8 mouse cellular contexts compared by ENCODE assay signal in genomic region chr2:71872141-71872540, GRCm38 (mm10). TPM values are rescaled to one million over a fixed set of nuclear protein-coding genes. Genes with fewer than 3 reads are reported as not detected.
DNase-seq lines count a peak whose midpoint lies in the region; ATAC-seq and TF ChIP-seq lines count a peak whose summit lies in the region.

No protein-coding gene starts in this region.

- WGBS in heart, embryonic 15.5 days: 73% methylated on average over 10 of the region's 10 CpGs
- 80% methylated on average over 10 of the region's 10 CpGs for WGBS in forebrain, embryonic 15.5 days
- 87% methylated on average over 10 of the region's 10 CpGs for WGBS in macrophage (ENCODE audit: missing documents)

- no peaks in the 10 kb centered on the region for H3K9me3 ChIP-seq in heart, embryonic 15.5 days (replicated peaks)
- no peaks in the 10 kb centered on the region for H3K9me3 ChIP-seq in ES-E14 (ENCODE audit: control insufficient read depth, insufficient read depth, low read depth, low read length)
- H3K9me3 ChIP-seq in forebrain, embryonic 15.5 days: no peaks in the 10 kb centered on the region

- peak overlapping the region; percentile 96 for H3K4me2 ChIP-seq in heart, embryonic 15.5 days
- H3K4me2 ChIP-seq in forebrain, embryonic 15.5 days (replicated peaks): peak overlapping the region; percentile 90; the same call in 1 of the 2 replicates

- in situ Hi-C loops in ES-E14 (cut with MboI; ENCODE audit: low sequenced_read_pairs in 2 of 2, unreplicated experiment in 2 of 2): no loop called here

- intact Hi-C loops in heart, postnatal 10 days (cut with DNase I): no loop called here

- no peak for ATAC-seq in heart, embryonic 15.5 days (replicated peaks; ENCODE audit: insufficient number of reproducible peaks, insufficient read depth, low FRiP score, low read depth)
- no peak for ATAC-seq in forebrain, embryonic 15.5 days (replicated peaks)

- H3K4me3 ChIP-seq in heart, embryonic 15.5 days: peak overlapping the region; percentile 88
- H3K4me3 ChIP-seq in ES-E14 (ENCODE audit: insufficient read depth in 1 of 2, low read depth in 1 of 2, low read length in 2 of 2, poor library complexity in 1 of 2, severe bottlenecking in 1 of 2) (peak overlapping the region; percentile 75 to 94; a peak in 2 of 4 replicates), macrophage (ENCODE audit: inconsistent target) (peak overlapping the region; percentile 32; the same call in 1 of the 2 replicates)
- no peak overlapping the region for H3K4me3 ChIP-seq in forebrain, embryonic 15.5 days

- no peak for DNase-seq in heart, postnatal 10 days
- no peak for DNase-seq in ES-E14 (ENCODE audit: low read depth, low spot score)
- DNase-seq in frontal cortex, postnatal 10 days (ENCODE audit: low spot score in 2 of 2): no peak
- DNase-seq in spleen, postnatal 14 days (ENCODE audit: low spot score in 2 of 2): no peak
- no peak for DNase-seq in c-Kit-positive CD71-positive TER-119-positive erythroid progenitor cells, embryonic 14.5 days (ENCODE audit: low spot score)

- H3K36me3 ChIP-seq in heart, embryonic 15.5 days: peaks cover 4% of the 10 kb centered on the region; the same call in 1 of the 2 replicates
- H3K36me3 ChIP-seq in ES-E14 (ENCODE audit: control insufficient read depth, insufficient read depth, low read length, poor library complexity, severe bottlenecking) (peaks cover 11% of the 10 kb centered on the region; the same call in 1 of the 2 replicates), macrophage (ENCODE audit: inconsistent target) (no peaks in the 10 kb centered on the region)
- H3K36me3 ChIP-seq in forebrain, embryonic 15.5 days: no peaks in the 10 kb centered on the region

- peaks cover 32% of the 10 kb centered on the region for H3K79me2 ChIP-seq in macrophage (ENCODE audit: inconsistent target)

- H3K9ac ChIP-seq in heart, embryonic 15.5 days: peak overlapping the region; percentile 56; the same call in 1 of the 2 replicates
- no peak overlapping the region; the same call in 1 of the 2 replicates for H3K9ac ChIP-seq in ES-E14 (ENCODE audit: insufficient read depth, low read depth, low read length, poor library complexity, severe bottlenecking)
- no peak overlapping the region for H3K9ac ChIP-seq in forebrain, embryonic 15.5 days (replicated peaks)

- H3K27me3 ChIP-seq in heart, embryonic 15.5 days: no peaks in the 10 kb centered on the region
- no peaks in the 10 kb centered on the region for H3K27me3 ChIP-seq in forebrain, embryonic 15.5 days

- peak overlapping the region; percentile 99 for H3K27ac ChIP-seq in heart, embryonic 15.5 days
- H3K27ac ChIP-seq in ES-E14 (ENCODE audit: insufficient read depth, low read depth, low read length, poor library complexity, severe bottlenecking): peak overlapping the region; percentile 59; the same call in 1 of the 2 replicates
- H3K27ac ChIP-seq in forebrain, embryonic 15.5 days (replicated peaks): no peak overlapping the region
- peak overlapping the region; percentile 66 for H3K27ac ChIP-seq in macrophage

- peaks cover 28% of the 10 kb centered on the region for H3K4me1 ChIP-seq in heart, embryonic 15.5 days (replicated peaks)
- H3K4me1 ChIP-seq in ES-E14 (ENCODE audit: control insufficient read depth in 2 of 2, insufficient read depth in 2 of 2, low read length in 2 of 2, poor library complexity in 1 of 2): peaks cover 10 to 25% of the 10 kb centered on the region in 2 experiments
- H3K4me1 ChIP-seq in forebrain, embryonic 15.5 days: peaks cover 8% of the 10 kb centered on the region

TF ChIP-seq in ES-E14, 5 proteins besides CTCF, POLR2A, EP300 and RAD21:
- TF ChIP-seq CHD2 (IDR thresholded peaks at IDR 0.05; ENCODE audit: low read depth, low read length) (no peak), MAFK (IDR thresholded peaks at IDR 0.05; ENCODE audit: insufficient read depth, low read depth, low read length) (no peak), ZNF384 (IDR thresholded peaks at IDR 0.05; ENCODE audit: low read depth, low read length) (no peak), HCFC1 (IDR thresholded peaks at IDR 0.05; ENCODE audit: borderline replicate concordance, insufficient read depth, low read length) (no peak), ZC3H11A (IDR thresholded peaks at IDR 0.05; ENCODE audit: borderline replicate concordance, low read depth, low read length) (no peak)

RNA-seq across cellular contexts. Expression of gene Pdk1, which starts 0.9 kb away (rescaled TPM):
- polyA plus RNA-seq in heart, embryonic 15.5 days (2015; fragmentation: Nextera tagmentation; extraction: Ambion mirVana): 86.5 and 97.9 TPM in 2 replicates
- 100 to 1,000 TPM; 119 to 149 TPM for total RNA-seq in heart, postnatal 10 days (2021)
- total RNA-seq in ES-E14 (2012; rRNA removed): 54.9 and 97.8 TPM in 2 replicates
- polyA plus RNA-seq in forebrain, embryonic 15.5 days (2015; fragmentation: Nextera tagmentation; extraction: Ambion mirVana): 22.0 and 22.9 TPM in 2 replicates
- 10 to 100 TPM in 14 of 26 experiments, 1 to 10 TPM in 12; 1.3 to 44.0 (median 12.1) TPM for total RNA-seq in macrophage (2018; cell fraction: chromatin; rRNA removed)
- 10 to 100 TPM in 13 of 26 experiments, 1 to 10 TPM in 13; 5.3 to 23.6 (median 11.2) TPM for total RNA-seq in macrophage (2018; cell fraction: cytosol; rRNA removed)
- total RNA-seq in macrophage (2018; cell fraction: nucleus; rRNA removed): 10 to 100 TPM in 12 of 26 experiments, 1 to 10 TPM in 14; 2.8 to 36.2 (median 8.8) TPM
- 19.0 to 31.9 TPM (median 22.9 TPM) in 3 replicates for polyA plus RNA-seq in macrophage (2018)
